Mouse (Mus musculus): ENCODE measurements at regions not wholly inside any gene's neighbourhood (a gene's known extent, or its start where the extent isn't known, plus 50 kb on each side); places are given as distances from the start of the nearest gene placed in this dataset.

DNA sequence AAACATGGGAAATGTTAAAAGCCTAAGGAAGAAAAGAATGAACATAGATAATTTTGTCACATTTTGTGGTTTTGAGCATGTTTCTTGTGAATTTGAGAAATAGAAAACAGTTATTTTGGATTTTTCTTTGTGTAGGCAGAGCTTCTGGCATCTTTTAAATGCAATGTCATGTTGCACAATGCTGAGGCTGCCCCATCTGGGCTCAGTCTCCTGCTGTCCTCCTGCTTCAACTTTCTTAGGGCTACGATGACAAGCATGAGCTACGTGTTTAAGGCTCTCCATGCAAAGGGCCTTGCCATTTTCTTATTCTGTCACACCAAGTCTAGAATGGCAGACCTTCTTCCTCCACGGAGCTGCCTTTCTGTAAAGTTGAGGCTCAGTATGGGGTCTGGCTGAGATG is 1141.6 kb upstream of the A1bg start:
- TF ChIP-seq CTCF (IDR thresholded peaks at IDR 0.05; ENCODE audit: borderline replicate concordance, control insufficient read depth, extremely low read depth, insufficient read depth, low read length, poor library complexity): no peak
- TF ChIP-seq POLR2A (IDR thresholded peaks at IDR 0.05; ENCODE audit: control insufficient read depth, extremely low read depth, insufficient read depth, low read length, poor library complexity): no peak
